Mouse (Mus musculus) MEL (cell line): ENCODE data around the gene Prpf38b. TPM values are rescaled to one million over a fixed set of nuclear protein-coding genes. Genes with fewer than 3 reads are reported as not detected.

Experiments used
- DNase-seq: peaks from one replicate; pipeline ENCODE4 v3.0.0; 2011; ENCODE audit warnings: low read depth, low spot score
- H3K27ac ChIP-seq: 2 replicates; pipeline ENCODE4 v1.5.1; 2012; ENCODE audit warnings: low read depth, mild to moderate bottlenecking, control low read depth, low read length, moderate library complexity; ENCODE audit not compliant: control insufficient read depth
- H3K27me3 ChIP-seq, 2 experiments: fragments of 150-350 bp in 1 of 2; sonication (generic) in 1 of 2; 2 replicates each; pipeline ENCODE4 v1.6.1; 2012; ENCODE audit warnings: low read length in 2 of 2, mild to moderate bottlenecking in 2 of 2, improper control_type of control experiment in 1 of 2, moderate library complexity in 1 of 2; ENCODE audit not compliant: insufficient read depth in 2 of 2, control insufficient read depth in 1 of 2
- H3K36me3 ChIP-seq, 2 experiments: 2 replicates each; pipeline ENCODE4 v1.6.1; 2012 to 2014; ENCODE audit warnings: low read length in 2 of 2, improper control_type of control experiment in 1 of 2, inconsistent platforms in 1 of 2, mild to moderate bottlenecking in 1 of 2; ENCODE audit not compliant: insufficient read depth in 2 of 2, control insufficient read depth in 1 of 2
- H3K4me1 ChIP-seq, 2 experiments: fragments of 150-350 bp in 1 of 2; sonication (generic) in 1 of 2; 2 replicates each; pipeline ENCODE4 v1.6.1; 2012; ENCODE audit warnings: low read length in 2 of 2, improper control_type of control experiment in 1 of 2, mild to moderate bottlenecking in 1 of 2; ENCODE audit not compliant: insufficient read depth in 2 of 2, control insufficient read depth in 1 of 2
- H3K4me3 ChIP-seq, 2 experiments: fragments of 150-350 bp in 1 of 2; sonication (generic) in 1 of 2; 2 replicates each; pipeline ENCODE4 v1.5.1; 2012; ENCODE audit warnings: low read depth in 2 of 2, low read length in 2 of 2, mild to moderate bottlenecking in 2 of 2, moderate library complexity in 2 of 2, control low read depth in 1 of 2, improper control_type of control experiment in 1 of 2; ENCODE audit not compliant: control insufficient read depth in 1 of 2, insufficient read depth in 1 of 2
- H3K79me2 ChIP-seq: 2 replicates; pipeline ENCODE4 v1.6.1; 2012; ENCODE audit warnings: mild to moderate bottlenecking, low read length, moderate library complexity; ENCODE audit not compliant: control insufficient read depth, poor library complexity, insufficient read depth
- H3K9ac ChIP-seq: 2 replicates; pipeline ENCODE4 v1.6.1; 2012; ENCODE audit warnings: low read depth, mild to moderate bottlenecking, control low read depth, low read length, moderate library complexity; ENCODE audit not compliant: control insufficient read depth, poor library complexity, severe bottlenecking
- H3K9me3 ChIP-seq: fragments of 150-350 bp; sonication (generic); replicated peaks from 2 replicates; pipeline ENCODE4 v1.6.1; 2012; ENCODE audit warnings: mild to moderate bottlenecking, low read length, improper control_type of control experiment, moderate library complexity; ENCODE audit not compliant: insufficient read depth
- BHLHE40 ChIP-seq: IDR thresholded peaks from 2 replicates; pipeline ENCODE4 v1.6.1; 2012; ENCODE audit warnings: low read depth, mild to moderate bottlenecking, inconsistent platforms, low read length, improper control_type of control experiment, borderline replicate concordance
- CHD1 ChIP-seq: IDR thresholded peaks from 2 replicates; pipeline ENCODE4 v1.6.1; 2012; ENCODE audit warnings: low read depth, mild to moderate bottlenecking, inconsistent platforms, low read length, improper control_type of control experiment
- CHD2 ChIP-seq: IDR thresholded peaks from 2 replicates; pipeline ENCODE4 v1.6.1; 2011; ENCODE audit warnings: low read length, improper control_type of control experiment
- E2F4 ChIP-seq: IDR thresholded peaks from 2 replicates; pipeline ENCODE4 v1.6.1; 2011; ENCODE audit warnings: low read depth, low read length, improper control_type of control experiment, borderline replicate concordance
- ELF1 ChIP-seq: IDR thresholded peaks from 2 replicates; pipeline ENCODE4 v1.6.1; 2014; ENCODE audit warnings: low read depth, mild to moderate bottlenecking, inconsistent platforms, low read length, improper control_type of control experiment, moderate library complexity
- EP300 ChIP-seq, 2 experiments: IDR thresholded peaks; 2 replicates each; pipeline ENCODE4 v1.6.1; 2011; ENCODE audit warnings: improper control_type of control experiment in 2 of 2, low read length in 2 of 2, low read depth in 1 of 2, mild to moderate bottlenecking in 1 of 2
- ETS1 ChIP-seq: IDR thresholded peaks from 2 replicates; pipeline ENCODE4 v1.6.1; 2012; ENCODE audit warnings: low read depth, mild to moderate bottlenecking, inconsistent platforms, low read length, improper control_type of control experiment, moderate library complexity
- GABPA ChIP-seq: IDR thresholded peaks from 2 replicates; pipeline ENCODE4 v1.6.1; 2012; ENCODE audit warnings: low read depth, mild to moderate bottlenecking, inconsistent platforms, low read length, improper control_type of control experiment, moderate library complexity
- GATA1 ChIP-seq: IDR thresholded peaks from 2 replicates; pipeline ENCODE4 v1.6.1; 2011; ENCODE audit warnings: low read depth, low read length, improper control_type of control experiment
- JUND ChIP-seq: IDR thresholded peaks from 2 replicates; pipeline ENCODE4 v1.6.1; 2011; ENCODE audit warnings: low read depth, mild to moderate bottlenecking, improper control_type of control experiment, low read length
- KAT2A ChIP-seq: conservative IDR thresholded peaks from 2 replicates; pipeline ENCODE4 v1.6.1; 2012; ENCODE audit warnings: low read depth, low read length, improper control_type of control experiment, inconsistent platforms
- MAFK ChIP-seq: IDR thresholded peaks from 2 replicates; pipeline ENCODE4 v1.6.1; 2011; ENCODE audit warnings: low read depth, mild to moderate bottlenecking, low read length, improper control_type of control experiment, borderline replicate concordance
- MAZ ChIP-seq: IDR thresholded peaks from 2 replicates; pipeline ENCODE4 v1.6.1; 2012; ENCODE audit warnings: low read depth, mild to moderate bottlenecking, inconsistent platforms, low read length, improper control_type of control experiment
- MEF2A ChIP-seq: IDR thresholded peaks from 2 replicates; pipeline ENCODE4 v1.6.1; 2014; ENCODE audit warnings: low read depth, mild to moderate bottlenecking, inconsistent platforms, low read length, improper control_type of control experiment; ENCODE audit not compliant: poor library complexity, insufficient replicate concordance, severe bottlenecking; ENCODE audit errors: extremely low read depth
- MXI1 ChIP-seq: IDR thresholded peaks from 2 replicates; pipeline ENCODE4 v1.6.1; 2011; ENCODE audit warnings: mild to moderate bottlenecking, low read depth, low read length, improper control_type of control experiment
- MYC ChIP-seq: IDR thresholded peaks from 2 replicates; pipeline ENCODE4 v1.6.1; 2011; ENCODE audit warnings: low read depth, mild to moderate bottlenecking, low read length, improper control_type of control experiment, moderate library complexity
- POLR2A ChIP-seq, 2 experiments: IDR thresholded peaks; 2 replicates each; pipeline ENCODE4 v1.6.1; 2011 to 2012; ENCODE audit warnings: low read length in 2 of 2, mild to moderate bottlenecking in 2 of 2, control low read depth in 1 of 2, improper control_type of control experiment in 1 of 2, low read depth in 1 of 2, moderate library complexity in 1 of 2; ENCODE audit not compliant: control insufficient read depth in 1 of 2, insufficient read depth in 1 of 2, poor library complexity in 1 of 2
- POLR2AphosphoS2 ChIP-seq: IDR thresholded peaks from 2 replicates; pipeline ENCODE4 v1.6.1; 2011; ENCODE audit warnings: low read length, improper control_type of control experiment
- POLR2AphosphoS5 ChIP-seq: IDR thresholded peaks from 2 replicates; pipeline ENCODE4 v1.6.1; 2012; ENCODE audit warnings: low read depth, borderline replicate concordance, mild to moderate bottlenecking, inconsistent platforms, low read length, moderate library complexity, mixed read lengths
- RAD21 ChIP-seq: IDR thresholded peaks from 2 replicates; pipeline ENCODE4 v1.6.1; 2011; ENCODE audit warnings: mild to moderate bottlenecking, low read depth, low read length, improper control_type of control experiment
- RCOR1 ChIP-seq: IDR thresholded peaks from 2 replicates; pipeline ENCODE4 v1.6.1; 2012; ENCODE audit warnings: low read depth, mild to moderate bottlenecking, inconsistent platforms, low read length, improper control_type of control experiment
- SIN3A ChIP-seq: IDR thresholded peaks from 2 replicates; pipeline ENCODE4 v1.6.1; 2012; ENCODE audit warnings: low read length, improper control_type of control experiment, inconsistent platforms
- TAL1 ChIP-seq: IDR thresholded peaks from 2 replicates; pipeline ENCODE4 v1.6.1; 2012; ENCODE audit warnings: mild to moderate bottlenecking, inconsistent platforms, low read length, moderate library complexity, mixed read lengths
- TBP ChIP-seq: IDR thresholded peaks from 2 replicates; pipeline ENCODE4 v1.8.0; 2011; ENCODE audit warnings: low read depth, low read length, improper control_type of control experiment
- TCF12 ChIP-seq: IDR thresholded peaks from 2 replicates; pipeline ENCODE4 v1.6.1; 2014; ENCODE audit warnings: low read depth, mild to moderate bottlenecking, inconsistent platforms, low read length, improper control_type of control experiment, moderate library complexity
- UBTF ChIP-seq: IDR thresholded peaks from 2 replicates; pipeline ENCODE4 v1.6.1; 2012; ENCODE audit warnings: low read depth, mild to moderate bottlenecking, inconsistent platforms, low read length, improper control_type of control experiment, moderate library complexity, borderline replicate concordance; ENCODE audit not compliant: insufficient read depth
- USF2 ChIP-seq, 2 experiments: IDR thresholded peaks; 2 replicates each; pipeline ENCODE4 v1.6.1; 2011 to 2012; ENCODE audit warnings: improper control_type of control experiment in 2 of 2, low read length in 2 of 2, borderline replicate concordance in 1 of 2, inconsistent platforms in 1 of 2, low read depth in 1 of 2, mild to moderate bottlenecking in 1 of 2; ENCODE audit not compliant: insufficient read depth in 1 of 2
- ZC3H11A ChIP-seq: IDR thresholded peaks from 2 replicates; pipeline ENCODE4 v1.6.1; 2012; ENCODE audit warnings: low read depth, mild to moderate bottlenecking, inconsistent platforms, low read length, improper control_type of control experiment
- ZKSCAN1 ChIP-seq: IDR thresholded peaks from 2 replicates; pipeline ENCODE4 v1.6.1; 2012; ENCODE audit warnings: low read depth, mild to moderate bottlenecking, inconsistent platforms, low read length, improper control_type of control experiment, moderate library complexity
- ZMIZ1 ChIP-seq: IDR thresholded peaks from 2 replicates; pipeline ENCODE4 v1.6.1; 2012; ENCODE audit warnings: low read depth, mild to moderate bottlenecking, inconsistent platforms, low read length, improper control_type of control experiment, moderate library complexity
- ZNF384 ChIP-seq: IDR thresholded peaks from 2 replicates; pipeline ENCODE4 v1.6.1; 2012; ENCODE audit warnings: low read depth, mild to moderate bottlenecking, inconsistent platforms, low read length, improper control_type of control experiment
- polyA plus RNA-seq, 2 experiments: library from polyadenylated mRNA; stranded (reverse) in 1 of 2; unstranded in 1 of 2; fragments of >175 nt in 1 of 2; fragments of >200 nt in 1 of 2; gene quantifications; 2 replicates each; pipeline versions ENCODE4 v1.2.1 to v1.2.4; 2012; ENCODE audit warnings: low replicate concordance in 2 of 2, low read depth in 1 of 2; ENCODE audit not compliant: insufficient read length in 2 of 2, insufficient read depth in 1 of 2, missing spikeins in 1 of 2
- total RNA-seq: library from RNA; depleted of rRNA; stranded (reverse); fragments of 300-350 nt; gene quantifications from 2 replicates; pipeline ENCODE4 v1.2.3, GENCODE M21; 2012

Prpf38b gene
- total and polyA plus RNA-seq, 3 experiments = 43.0 to 138 (median 128) TPM

- no peak for TF ChIP-seq ZKSCAN1
- TF ChIP-seq MAZ = peak; percentile 84
- TF ChIP-seq MAFK = peak; percentile 51; the same call in 1 of the 2 replicates
- TF ChIP-seq SIN3A = peak; percentile 66; the same call in 1 of the 2 replicates
These were observed 25.6 kb downstream of the Prpf38b start (continued) for GRCm38 (mm10) chr3:108885686-108886530.

- Histone ChIP-seq H3K4me1 (peaks cover 18 to 25% of the 10 kb centered on the region in 2 experiments), H3K27ac (peak overlapping the region; percentile 69)
- no peak for TF ChIP-seq CHD1
- TF ChIP-seq POLR2AphosphoS2 = no peak
- 0 out of 2 replicates have a peak, but pooled peaks have one; percentile 35 for TF ChIP-seq RCOR1
- no peak for TF ChIP-seq ELF1
- 0 out of 2 replicates have a peak, but pooled peaks have one; percentile 27 for TF ChIP-seq ZMIZ1
- 0 out of 2 replicates have a peak, but pooled peaks have one; percentile 25 for TF ChIP-seq MXI1
- TF ChIP-seq GABPA = no peak
- no peak for TF ChIP-seq ZNF384
- no peak for TF ChIP-seq E2F4
- 0 out of 2 replicates have a peak, but pooled peaks have one; percentile 10 for TF ChIP-seq ETS1
- TF ChIP-seq POLR2AphosphoS5 = no peak
- TF ChIP-seq TBP = no peak
- no peak for TF ChIP-seq KAT2A
- peak in 1 of 2 experiments; percentile 57; a peak in 3 of 4 replicates for TF ChIP-seq EP300 (IDR thresholded peaks at IDR 0.05; ENCODE audit: low read depth in 1 of 2, low read length in 2 of 2)
- TF ChIP-seq MYC = peak; percentile 42; the same call in 1 of the 2 replicates
- peak; percentile 48; the same call in 1 of the 2 replicates for TF ChIP-seq TCF12
- peak in 1 of 2 experiments; percentile 17; a peak in 1 of 4 replicates for TF ChIP-seq POLR2A (IDR thresholded peaks at IDR 0.05; ENCODE audit: control insufficient read depth in 1 of 2, insufficient read depth in 1 of 2, low read depth in 1 of 2, low read length in 2 of 2, poor library complexity in 1 of 2)
- no peak for TF ChIP-seq MAFK
- TF ChIP-seq GATA1 = 0 out of 2 replicates have a peak, but pooled peaks have one; percentile 13
- TF ChIP-seq UBTF = no peak
- TF ChIP-seq USF2 (IDR thresholded peaks at IDR 0.05; ENCODE audit: borderline replicate concordance in 1 of 2, insufficient read depth in 1 of 2, low read depth in 1 of 2, low read length in 2 of 2) = no peak
- no peak for TF ChIP-seq BHLHE40
- no peak for TF ChIP-seq ZKSCAN1
- TF ChIP-seq MEF2A = no peak
- TF ChIP-seq SIN3A = no peak
- 0 out of 2 replicates have a peak, but pooled peaks have one; percentile 5 for TF ChIP-seq CHD2
- TF ChIP-seq RAD21 = no peak
- TF ChIP-seq JUND = no peak
- no peak for TF ChIP-seq TAL1
- TF ChIP-seq ZC3H11A = peak; percentile 41; the same call in 1 of the 2 replicates
These were observed 26.7 kb downstream of the Prpf38b start for GRCm38 (mm10) chr3:108884706-108885289.

More at GRCm38 (mm10) chr3:108884706-108885289, 26.7 kb downstream of the Prpf38b start:
- H3K9ac ChIP-seq = peak overlapping the region; percentile 50
- DNase-seq = peak; percentile 54
- H3K4me3 ChIP-seq = peak overlapping the region; percentile 40 to 44
- no peaks in the 10 kb centered on the region for H3K79me2 ChIP-seq
- H3K27me3 ChIP-seq = no peaks in the 10 kb centered on the region
- no peaks in the 10 kb centered on the region for H3K9me3 ChIP-seq
- H3K36me3 ChIP-seq = peaks cover 0 to 16% of the 10 kb centered on the region in 2 experiments; a peak in 2 of 4 replicates
